Mouse (Mus musculus) adrenal gland, postnatal 14 days (tissue): ENCODE measurements around the gene Col4a1. TPM values are rescaled to one million over a fixed set of nuclear protein-coding genes. Genes with fewer than 3 reads are reported as not detected.

Experiments used
- DNase-seq: peaks from one replicate; pipeline ENCODE4 v3.0.0; 2021; ENCODE audit warnings: mixed read lengths
- total RNA-seq: library from RNA; stranded (reverse); gene quantifications from 2 replicates; pipeline ENCODE4 v1.2.3, GENCODE M21; 2021

Col4a1 gene
- total RNA-seq, 1 experiment from 2014 or later, result 574 TPM

- no peak for DNase-seq
Measured at GRCm38 (mm10) chr8:11298531-11299316, 13.9 kb downstream of the Col4a1 start.

GRCm38 (mm10) chr8:11297141-11297838 lies 15.3 kb downstream of the Col4a1 start:
- DNase-seq, result peak; percentile 75

- no peak for DNase-seq
Measured at GRCm38 (mm10) chr8:11296282-11296943, 16.2 kb downstream of the Col4a1 start.

- DNase-seq, result no peak
Measured at GRCm38 (mm10) chr8:11292611-11293010, 20.0 kb downstream of the Col4a1 start.

GRCm38 (mm10) chr8:11290533-11290932 lies 22.1 kb downstream of the Col4a1 start:
- no peak for DNase-seq

GRCm38 (mm10) chr8:11288286-11288685 lies 24.3 kb downstream of the Col4a1 start:
- DNase-seq, result no peak

GRCm38 (mm10) chr8:11287139-11287538 lies 25.5 kb downstream of the Col4a1 start:
- DNase-seq, result no peak

- no peak for DNase-seq
Measured at GRCm38 (mm10) chr8:11285437-11285836, 27.2 kb downstream of the Col4a1 start.

- DNase-seq, result peak; percentile 45
Measured at GRCm38 (mm10) chr8:11283217-11283616, 29.4 kb downstream of the Col4a1 start.

- DNase-seq, result no peak
Measured at GRCm38 (mm10) chr8:11282696-11283095, 29.9 kb downstream of the Col4a1 start.

GRCm38 (mm10) chr8:11282139-11282538 lies 30.5 kb downstream of the Col4a1 start:
- DNase-seq, result no peak

GRCm38 (mm10) chr8:11280721-11281268 lies 31.8 kb downstream of the Col4a1 start:
- DNase-seq, result peak; percentile 38

- DNase-seq, result peak; percentile 82
Measured at GRCm38 (mm10) chr8:11279296-11279826, 33.3 kb downstream of the Col4a1 start.

- DNase-seq, result no peak
Measured at GRCm38 (mm10) chr8:11278101-11278611, 34.5 kb downstream of the Col4a1 start.

- peak; percentile 57 for DNase-seq
Measured at GRCm38 (mm10) chr8:11277602-11278051, 35.0 kb downstream of the Col4a1 start.

- DNase-seq, result no peak
Measured at GRCm38 (mm10) chr8:11276286-11276685, 36.3 kb downstream of the Col4a1 start.

- no peak for DNase-seq
Measured at GRCm38 (mm10) chr8:11274415-11274814, 38.2 kb downstream of the Col4a1 start.

GRCm38 (mm10) chr8:11273506-11274158 lies 39.0 kb downstream of the Col4a1 start:
- DNase-seq, result no peak

GRCm38 (mm10) chr8:11272205-11272604 lies 40.4 kb downstream of the Col4a1 start:
- no peak for DNase-seq

GRCm38 (mm10) chr8:11270826-11271225 lies 41.8 kb downstream of the Col4a1 start:
- DNase-seq, result peak; percentile 66

GRCm38 (mm10) chr8:11268753-11269152 lies 43.9 kb downstream of the Col4a1 start:
- no peak for DNase-seq

GRCm38 (mm10) chr8:11266471-11266870 lies 46.2 kb downstream of the Col4a1 start:
- no peak for DNase-seq
